Mouse (Mus musculus) lung, postnatal 14 days (tissue): ENCODE measurements at regions not wholly inside any gene's neighbourhood (a gene's known extent, or its start where the extent isn't known, plus 50 kb on each side); places are given as distances from the start of the nearest gene placed in this dataset.
"Not testable (repeated sequence)": the region's sequence is repeated elsewhere in the genome, so short reads cannot be mapped to it uniquely, and the experiment has no call there.

ENCODE experiments used
- DNase-seq: peaks from one replicate; pipeline ENCODE4 v3.0.0; 2021

- DNase-seq: no peak
These were observed 56.9 kb downstream of the Spata19 start for GRCm38 (mm10) chr9:27453476-27453875.

DNA sequence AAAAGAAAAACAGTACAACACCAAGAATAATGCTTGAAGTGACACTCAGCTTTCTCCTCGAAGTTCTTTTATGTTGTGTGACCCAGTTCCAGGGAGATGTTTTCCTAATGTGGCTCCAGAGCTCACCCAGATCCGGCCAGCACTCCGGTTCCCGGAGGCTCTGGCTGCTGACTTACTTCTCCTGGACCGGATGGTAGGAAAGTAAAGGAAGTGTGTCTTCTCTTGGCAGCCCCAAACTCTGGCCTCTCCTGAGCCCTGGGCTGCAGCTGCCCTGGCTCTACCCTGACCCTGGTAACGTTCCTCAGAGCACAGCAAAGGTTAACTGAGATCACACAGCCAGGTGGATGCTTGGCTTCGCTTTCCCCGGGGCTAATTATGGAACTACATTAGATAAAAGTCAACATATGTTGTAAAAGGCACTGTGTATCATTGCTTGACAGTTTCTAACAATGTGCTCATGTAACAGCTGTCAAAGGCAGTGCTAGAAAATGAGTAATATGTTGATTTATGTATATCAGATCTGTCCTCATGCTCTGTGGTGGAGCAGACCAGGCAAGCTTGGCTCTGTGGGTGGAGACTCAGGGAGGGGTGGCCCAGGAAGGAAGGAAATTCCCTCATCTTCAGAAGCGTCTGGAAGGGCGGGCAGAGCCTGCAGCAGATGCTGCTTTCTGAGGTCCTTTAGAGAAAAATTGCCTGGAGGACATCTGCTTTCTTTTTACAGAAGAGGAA lies 57.5 kb downstream of the Spata19 start:
- DNase-seq: peak; percentile 6

DNA sequence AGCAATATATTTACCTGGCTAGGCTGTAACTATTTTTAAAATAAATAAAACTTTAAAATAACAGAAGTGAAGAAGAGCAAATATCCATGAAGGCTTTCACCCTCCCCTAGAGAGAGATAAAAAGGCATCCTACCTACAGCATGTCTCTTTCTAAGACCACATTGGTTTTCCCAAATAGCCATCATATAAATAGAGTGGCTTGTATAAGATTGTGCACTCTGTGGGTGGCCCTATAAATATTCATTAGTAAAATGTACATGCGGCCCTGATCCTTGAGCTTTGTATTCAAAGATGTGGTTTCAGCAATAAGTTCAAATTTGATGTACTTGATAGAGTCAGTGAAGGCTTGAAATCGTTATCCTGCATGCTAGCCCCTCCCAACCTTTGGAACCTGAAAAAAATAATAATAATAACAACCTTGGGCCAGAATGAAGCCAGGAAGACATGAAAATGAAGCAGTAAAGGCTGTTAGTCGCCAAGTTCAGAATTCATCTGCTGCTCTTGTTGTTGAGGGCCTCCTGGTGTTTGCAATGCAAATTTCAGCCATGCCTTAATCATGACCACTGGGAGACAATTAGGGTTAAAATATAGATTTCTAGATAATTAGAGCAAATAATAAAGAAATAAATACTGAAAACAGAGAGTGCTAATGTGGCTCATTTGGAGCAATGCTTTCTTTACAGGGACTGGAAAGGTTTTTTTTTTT lies 61.9 kb downstream of the Spata19 start:
- no peak for DNase-seq

DNA sequence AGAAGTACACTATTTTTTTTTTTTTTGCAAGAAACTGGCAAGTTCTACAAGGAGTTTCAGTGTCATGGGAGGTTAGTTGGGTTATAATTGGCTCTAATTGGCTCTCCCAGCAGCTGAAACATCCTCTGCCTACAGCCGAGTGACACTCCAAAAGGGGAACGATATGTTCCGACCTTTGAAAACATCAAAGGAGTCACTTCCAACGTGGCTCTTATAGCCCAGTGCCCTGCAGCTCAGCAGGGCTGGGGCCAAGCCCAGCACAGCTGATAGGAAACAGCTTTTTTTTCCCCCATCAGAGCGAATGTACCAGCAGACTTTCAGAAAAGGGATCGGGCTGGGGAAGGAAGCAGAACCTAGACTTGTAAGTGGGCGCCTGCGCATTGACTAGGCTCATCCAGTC lies 64.4 kb downstream of the Spata19 start:
- DNase-seq: no peak

GRCm38 (mm10) chr9:27464006-27464405 lies 67.4 kb downstream of the Spata19 start:
- no peak for DNase-seq

- no peak for DNase-seq
These were observed 78.9 kb downstream of the Spata19 start for GRCm38 (mm10) chr9:27475468-27475867.

DNA sequence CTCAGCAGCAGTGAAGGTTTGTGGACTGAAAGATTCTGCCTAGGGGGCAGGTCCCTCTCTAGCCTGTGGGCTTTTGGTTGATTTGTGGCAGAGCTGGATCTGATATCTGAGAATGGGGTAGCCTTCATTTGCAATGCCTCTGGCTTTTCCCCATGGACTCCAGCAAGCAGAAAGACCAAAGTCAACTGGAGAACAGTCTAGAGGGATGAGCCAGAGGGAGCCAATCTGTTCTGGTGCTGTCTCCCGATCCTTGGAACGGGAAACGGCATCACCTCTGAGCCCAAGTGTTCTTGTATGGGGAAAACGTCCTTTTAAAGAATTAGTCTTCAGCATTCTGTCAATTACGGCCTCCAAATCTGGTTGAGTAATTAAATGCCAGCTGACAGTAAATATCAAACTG lies 80.0 kb downstream of the Spata19 start:
- DNase-seq: no peak

DNA sequence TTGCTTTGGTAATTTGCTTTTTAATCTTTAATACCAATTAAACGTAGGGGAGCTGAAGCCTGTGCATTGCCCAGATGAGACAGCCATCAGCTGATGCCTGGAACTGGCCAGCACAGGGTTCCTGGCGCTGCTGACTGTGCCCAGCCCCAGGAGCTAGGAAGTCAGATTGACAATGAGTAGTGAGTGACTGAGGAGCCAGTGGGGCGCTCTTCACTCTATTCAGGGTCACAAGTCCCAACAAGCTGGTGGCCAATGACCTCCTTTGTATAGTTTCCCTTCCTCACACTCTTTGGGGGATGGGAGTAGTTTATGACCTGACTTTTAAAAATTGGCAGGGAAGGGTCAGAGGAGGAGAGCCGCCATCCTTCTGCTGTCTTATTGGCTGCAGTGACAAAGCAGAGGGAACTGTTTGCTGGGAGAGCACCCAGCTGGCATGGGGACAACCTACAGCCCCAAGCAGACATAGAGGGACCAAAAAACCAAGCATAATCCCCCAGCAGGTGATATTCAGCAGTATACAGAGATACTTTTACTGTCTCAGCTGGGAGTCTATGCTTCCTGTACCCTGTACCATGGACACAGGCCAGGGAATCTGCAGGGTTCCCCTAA lies 80.6 kb downstream of the Spata19 start:
- no peak for DNase-seq

DNA sequence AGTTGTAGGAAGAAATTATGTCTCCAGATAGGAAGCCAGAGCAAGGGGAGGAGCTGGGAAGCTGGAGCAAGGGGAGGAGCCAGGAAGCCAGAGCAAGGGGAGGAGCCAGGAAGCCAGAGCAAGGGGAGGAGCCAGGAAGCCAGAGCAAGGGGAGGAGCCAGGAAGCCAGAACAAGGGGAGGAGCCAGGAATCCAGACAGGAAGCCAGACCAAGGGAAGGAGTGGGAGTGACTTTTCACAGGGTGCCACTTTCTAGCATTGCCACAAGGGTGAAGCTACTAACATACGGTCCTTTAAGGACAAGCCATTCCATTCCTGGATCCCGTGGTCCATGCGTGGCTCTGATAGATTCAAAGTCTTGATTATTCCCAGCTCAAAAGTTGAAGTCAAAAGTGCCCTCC lies 81.7 kb downstream of the Spata19 start:
- no peak for DNase-seq

DNA sequence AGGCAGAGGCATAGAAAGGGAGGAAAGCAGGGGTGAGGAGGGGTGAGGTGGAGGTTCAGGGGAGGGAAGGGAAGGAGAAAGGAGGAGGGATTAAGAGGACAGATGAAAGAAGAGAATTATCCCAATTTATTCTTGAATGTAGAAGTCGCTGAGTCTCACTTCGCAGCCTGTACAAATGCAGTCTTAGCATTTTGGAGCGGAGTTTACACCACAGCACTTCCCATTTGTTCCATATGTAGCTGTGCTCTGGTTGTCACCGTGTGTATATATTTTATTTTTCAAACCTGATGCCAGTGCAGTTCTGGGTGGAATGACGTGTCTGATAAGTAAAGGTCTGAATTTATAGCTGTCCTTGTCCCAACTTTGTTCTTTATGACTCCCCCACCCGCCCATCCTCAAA lies 105.2 kb downstream of the Spata19 start:
- no peak for DNase-seq

- no peak for DNase-seq
These were observed 112.6 kb downstream of the Spata19 start for GRCm38 (mm10) chr9:27509157-27509556.

DNA sequence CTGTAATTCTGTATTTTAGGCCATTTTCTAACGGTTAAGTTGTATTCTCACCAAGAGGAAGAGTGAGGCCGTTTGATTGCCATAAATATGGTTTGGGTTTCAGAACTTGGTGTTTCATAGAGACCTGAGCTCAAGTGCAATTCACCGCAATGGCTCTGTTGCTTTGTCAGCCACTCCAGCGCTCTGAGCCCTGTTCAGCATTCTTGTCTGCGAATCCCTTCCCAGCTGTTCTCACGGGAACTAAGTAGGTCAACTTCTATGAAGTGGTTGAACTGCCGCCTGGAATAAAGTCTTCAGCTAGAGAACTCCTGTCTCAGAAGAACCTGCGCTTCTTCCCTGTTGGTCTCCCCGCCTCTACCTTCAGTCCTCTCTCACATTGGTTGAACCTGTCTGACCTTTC lies 113.1 kb downstream of the Spata19 start:
- no peak for DNase-seq

- no peak for DNase-seq
These were observed 114.6 kb downstream of the Spata19 start for GRCm38 (mm10) chr9:27511161-27511560.

- no peak for DNase-seq
These were observed 119.0 kb downstream of the Spata19 start for GRCm38 (mm10) chr9:27515427-27516110.

- DNase-seq: no peak
These were observed 121.4 kb downstream of the Spata19 start for GRCm38 (mm10) chr9:27518031-27518430.

DNA sequence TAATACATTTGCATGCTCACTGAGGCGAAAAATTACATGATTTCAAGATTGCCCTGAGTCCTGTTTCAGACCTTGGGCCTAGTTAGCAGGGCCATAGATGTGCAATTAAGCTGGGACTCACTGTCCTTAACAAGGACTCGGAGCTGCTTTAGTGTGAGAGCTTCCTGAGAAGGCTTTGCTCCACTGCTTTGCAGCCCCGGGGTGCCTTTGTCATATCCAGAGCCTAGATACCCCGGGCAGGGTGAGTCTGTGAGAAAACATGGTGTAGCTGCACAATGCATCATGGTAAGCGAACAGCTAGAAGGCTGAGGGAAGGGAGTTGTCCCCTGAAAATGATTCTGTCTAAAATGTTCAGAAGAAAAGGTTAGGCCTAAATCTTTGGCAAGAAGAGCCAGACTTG lies 123.1 kb downstream of the Spata19 start:
- DNase-seq: no peak

- peak; percentile 7 for DNase-seq
These were observed 124.6 kb downstream of the Spata19 start for GRCm38 (mm10) chr9:27521181-27521580.

- DNase-seq: no peak
These were observed 130.1 kb downstream of the Spata19 start for GRCm38 (mm10) chr9:27526681-27527080.

DNA sequence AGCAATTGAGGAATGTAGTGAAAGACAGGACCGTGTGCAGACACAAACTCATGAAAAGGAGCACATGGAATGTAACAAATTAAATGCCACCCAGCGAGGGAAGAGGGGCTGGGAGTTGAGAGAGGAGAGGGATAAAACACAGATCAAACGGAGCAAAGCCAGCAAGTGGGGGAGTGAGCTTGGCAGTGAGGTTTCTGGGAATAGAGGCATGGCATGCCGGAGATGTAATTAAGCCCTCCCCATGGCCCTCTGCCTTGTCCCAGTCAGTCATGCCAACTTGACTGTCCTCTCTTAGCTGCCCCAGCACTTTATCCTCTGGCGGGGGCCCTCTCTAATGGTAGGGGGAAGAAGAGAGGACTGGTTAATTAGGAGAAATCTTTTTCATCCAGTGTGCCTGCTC lies 141.9 kb downstream of the Spata19 start:
- no peak for DNase-seq

- DNase-seq: no peak
These were observed 145.1 kb downstream of the Spata19 start for GRCm38 (mm10) chr9:27541585-27542151.

DNA sequence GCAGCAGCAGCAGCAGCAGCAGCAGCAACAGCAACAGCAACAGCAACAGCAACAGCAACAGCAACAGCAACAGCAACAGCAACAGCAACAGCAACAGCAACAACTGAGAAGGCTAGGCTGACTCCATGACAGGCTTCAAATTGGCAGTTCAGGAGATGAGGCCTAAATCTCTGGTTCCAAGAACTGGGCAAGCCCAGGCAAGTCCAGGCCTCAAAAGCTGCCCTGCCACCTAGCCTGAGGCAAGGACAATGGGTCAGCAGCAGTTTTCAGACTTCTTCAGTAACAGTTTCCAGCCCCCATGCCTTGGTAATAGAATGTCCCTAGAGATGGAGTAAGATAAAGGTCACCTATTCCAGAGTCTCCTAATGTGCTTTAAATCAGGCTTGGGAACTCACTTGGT lies 158.1 kb downstream of the Spata19 start:
- DNase-seq: not testable (repeated sequence)

DNA sequence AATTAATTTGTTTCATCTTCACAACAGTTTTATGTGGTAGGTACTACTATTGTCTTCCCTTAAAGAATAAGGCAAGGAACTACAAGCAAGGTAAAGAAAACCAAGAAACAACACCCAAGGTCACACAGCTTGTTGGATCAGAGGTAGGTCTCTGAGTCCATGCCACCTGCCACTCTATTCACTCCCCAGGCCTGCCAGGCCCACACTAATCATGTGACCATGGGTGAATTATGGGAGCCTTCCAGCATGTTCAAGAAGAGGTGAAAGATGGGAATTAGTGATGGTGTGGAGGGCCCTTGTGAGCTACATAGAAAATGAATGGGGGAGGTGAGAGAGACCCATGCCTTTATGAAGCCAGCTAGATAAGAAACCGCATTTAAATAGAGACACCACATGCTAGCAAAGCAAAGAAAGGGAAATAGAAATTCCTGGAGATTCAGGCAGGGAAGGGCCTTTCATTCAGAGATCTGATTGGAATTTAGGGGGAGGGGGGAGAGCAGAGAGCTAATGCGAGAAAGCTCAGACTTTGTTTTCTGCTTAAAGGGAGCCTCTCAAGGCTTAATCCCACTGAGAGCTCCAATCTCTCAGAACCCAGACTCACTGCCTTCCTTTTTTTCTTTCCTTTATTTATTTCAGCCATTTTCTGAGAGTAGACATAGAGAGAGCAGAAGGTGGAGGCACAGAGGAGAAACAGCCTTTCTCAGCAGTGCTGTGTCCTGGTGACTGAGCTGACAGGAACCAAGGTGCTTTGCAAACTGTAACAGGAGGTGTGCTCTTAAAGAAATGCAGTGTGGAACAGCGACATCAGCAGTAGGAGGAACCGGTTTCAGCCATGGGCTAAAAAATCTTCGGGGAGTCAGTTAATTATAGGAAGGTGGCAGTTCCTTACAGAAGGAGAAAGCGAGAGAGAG lies 160.0 kb downstream of the Spata19 start:
- no peak for DNase-seq
